24 mouse cellular contexts compared by ENCODE assay signal in genomic region chr1:185307645-185308044, GRCm38 (mm10). TPM values are rescaled to one million over a fixed set of nuclear protein-coding genes. Genes with fewer than 3 reads are reported as not detected.
A peak's percentile ranks its signal among the peaks of the same experiment; 100 is the strongest.
DNase-seq lines count a peak whose midpoint lies in the region; ATAC-seq and TF ChIP-seq lines count a peak whose summit lies in the region.
"Had no signal": no experiment of that assay in that cellular context is flagged by ENCODE, and none has a peak within 500 bp of the region (broad histone marks: within the 10 kb centered on the region; RNA-seq: fewer than 3 reads in every experiment).

No protein-coding gene starts in this region.

- TF ChIP-seq CTCF in intestine, postnatal 0 days (IDR thresholded peaks at IDR 0.05; ENCODE audit: low read depth): no peak

- no peaks in the 10 kb centered on the region; the same call in 1 of the 2 replicates for H3K4me1 ChIP-seq in intestine, embryonic 15.5 days (replicated peaks)
- peaks cover 6% of the 10 kb centered on the region; the same call in 1 of the 2 replicates for H3K4me1 ChIP-seq in intestine, postnatal 0 days (replicated peaks; ENCODE audit: control insufficient read depth, insufficient read depth, low read length)
- H3K4me1 ChIP-seq: embryonic facial prominence, embryonic 13.5 days; embryonic facial prominence, embryonic 15.5 days; forebrain, embryonic 10.5 days; forebrain, embryonic 12.5 days had no signal

- no peak overlapping the region for H3K9ac ChIP-seq in intestine, embryonic 15.5 days
- no peak overlapping the region for H3K9ac ChIP-seq in intestine, postnatal 0 days (ENCODE audit: low read depth, low read length)
- H3K9ac ChIP-seq: embryonic facial prominence, embryonic 13.5 days; embryonic facial prominence, embryonic 15.5 days; forebrain, embryonic 12.5 days had no signal

- peaks cover 20% of the 10 kb centered on the region for H3K36me3 ChIP-seq in intestine, embryonic 15.5 days
- peaks cover 16% of the 10 kb centered on the region for H3K36me3 ChIP-seq in intestine, postnatal 0 days (ENCODE audit: control insufficient read depth, insufficient read depth)

- no peaks in the 10 kb centered on the region for H3K27me3 ChIP-seq in intestine, embryonic 15.5 days (replicated peaks)
- no peaks in the 10 kb centered on the region for H3K27me3 ChIP-seq in intestine, postnatal 0 days (replicated peaks; ENCODE audit: control insufficient read depth, insufficient read depth, low read length)
- H3K27me3 ChIP-seq: embryonic facial prominence, embryonic 13.5 days; embryonic facial prominence, embryonic 15.5 days; forebrain, embryonic 12.5 days; Patski had no signal

- H3K9me3 ChIP-seq in intestine, embryonic 15.5 days: no peaks in the 10 kb centered on the region; the same call in 1 of the 2 replicates
- no peaks in the 10 kb centered on the region for H3K9me3 ChIP-seq in intestine, postnatal 0 days (ENCODE audit: control insufficient read depth)
- H3K9me3 ChIP-seq: embryonic facial prominence, embryonic 13.5 days; embryonic facial prominence, embryonic 15.5 days; forebrain, embryonic 12.5 days had no signal

- 68% methylated on average over 7 of the region's 7 CpGs for WGBS in intestine, embryonic 15.5 days
- WGBS in intestine, postnatal 0 days: 43% methylated on average over 7 of the region's 7 CpGs

- no peak overlapping the region for H3K4me3 ChIP-seq in intestine, embryonic 15.5 days (replicated peaks)
- no peak overlapping the region for H3K4me3 ChIP-seq in intestine, postnatal 0 days (ENCODE audit: low read depth, low read length)
- H3K4me3 ChIP-seq: embryonic facial prominence, embryonic 13.5 days; embryonic facial prominence, embryonic 15.5 days; erythroblast, embryonic 14.5 days; forebrain, embryonic 10.5 days; forebrain, embryonic 12.5 days had no signal

- H3K27ac ChIP-seq in intestine, embryonic 15.5 days: peak overlapping the region; percentile 30
- peak overlapping the region; percentile 80 for H3K27ac ChIP-seq in intestine, postnatal 0 days (ENCODE audit: low read depth, low read length)
- H3K27ac ChIP-seq: embryonic facial prominence, embryonic 13.5 days; embryonic facial prominence, embryonic 15.5 days; forebrain, embryonic 10.5 days; forebrain, embryonic 12.5 days had no signal

- DNase-seq in testis, postnatal 10 days (ENCODE audit: low spot score): peak; percentile 28
- no peak for DNase-seq in testis, postnatal 14 days (ENCODE audit: low spot score)
- no peak for DNase-seq in right cerebral cortex, postnatal 4 days
- DNase-seq in frontal cortex, adult 2 months (ENCODE audit: extremely low spot score in 1 of 2, low spot score in 1 of 2): no peak
- DNase-seq in embryo, embryonic 11 days: no peak
- DNase-seq: adrenal gland, adult 8-10 months; adrenal gland, postnatal 14 days; adrenal gland, postnatal 36 days; cerebellum, adult 11-12 months; cerebellum, adult 2 months; cerebellum, adult 9-10 months; cerebellum, postnatal 10 days; cerebellum, postnatal 25 days had no signal

- 0 out of 2 replicates have a peak overlapping the region, but pooled peaks have one; percentile 10 for H3K4me2 ChIP-seq in intestine, embryonic 15.5 days (replicated peaks)
- H3K4me2 ChIP-seq in intestine, postnatal 0 days (replicated peaks; ENCODE audit: low read depth): peak overlapping the region; percentile 39
- H3K4me2 ChIP-seq: embryonic facial prominence, embryonic 13.5 days; embryonic facial prominence, embryonic 15.5 days; forebrain, embryonic 12.5 days had no signal

- peak; percentile 5; the same call in 1 of the 2 replicates for ATAC-seq in intestine, embryonic 15.5 days
- no peak for ATAC-seq in intestine, postnatal 0 days
- ATAC-seq: activated CD4-positive, CD25-positive, alpha-beta regulatory T cell, adult 4 months; forebrain, embryonic 14.5 days; forebrain, embryonic 16.5 days; Patski had no signal

RNA-seq across cellular contexts. Expression of gene Iars2, which starts 21.6 kb away (rescaled TPM):
- 61.9 and 66.9 TPM in 2 replicates for polyA plus RNA-seq in intestine, embryonic 15.5 days (2015; fragmentation: Nextera tagmentation; extraction: Ambion mirVana)
- 64.1 and 64.9 TPM in 2 replicates for polyA plus RNA-seq in intestine, postnatal 0 days (2015; fragmentation: Nextera tagmentation; extraction: Ambion mirVana)
- polyA plus RNA-seq in frontal cortex, adult 2 months (2012; rRNA removed): 22.3 and 26.1 TPM in 2 replicates

RNA-seq across cellular contexts. Expression of gene Bpnt1, which starts 24.3 kb away (rescaled TPM):
- 210 and 233 TPM in 2 replicates for polyA plus RNA-seq in intestine, embryonic 15.5 days (2015; fragmentation: Nextera tagmentation; extraction: Ambion mirVana)
- 302 and 311 TPM in 2 replicates for polyA plus RNA-seq in intestine, postnatal 0 days (2015; fragmentation: Nextera tagmentation; extraction: Ambion mirVana)
- 89.2 and 93.1 TPM in 2 replicates for polyA plus RNA-seq in frontal cortex, adult 2 months (2012; rRNA removed)

RNA-seq across cellular contexts. Expression of gene Eprs, which starts 55.2 kb away (rescaled TPM):
- 161 and 164 TPM in 2 replicates for polyA plus RNA-seq in intestine, embryonic 15.5 days (2015; fragmentation: Nextera tagmentation; extraction: Ambion mirVana)
- 43.2 and 48.1 TPM in 2 replicates for polyA plus RNA-seq in intestine, postnatal 0 days (2015; fragmentation: Nextera tagmentation; extraction: Ambion mirVana)
- 34.0 and 36.7 TPM in 2 replicates for polyA plus RNA-seq in frontal cortex, adult 2 months (2012; rRNA removed)
